Mouse (Mus musculus) heart, postnatal 0 days (tissue): ENCODE data around the gene Man2b2. TPM values are rescaled to one million over a fixed set of nuclear protein-coding genes. Genes with fewer than 3 reads are reported as not detected.

Source experiments
- ATAC-seq: fragments of 200-750 bp; cut with Nextera tagmentation; 2 replicates; pipeline ENCODE4 v1.8.0; 2017; ENCODE audit warnings: low read depth, moderate number of reproducible peaks, moderate library complexity; ENCODE audit not compliant: insufficient read depth
- DNase-seq: peaks from one replicate; pipeline ENCODE4 v3.0.0-alpha.2; 2016; ENCODE audit warnings: low spot score
- H3K27ac ChIP-seq: fragments of 300-500 bp; sonication (generic); 2 replicates; pipeline ENCODE4 v1.5.1; 2014; ENCODE audit warnings: low read depth, mild to moderate bottlenecking
- H3K27me3 ChIP-seq: fragments of 300-500 bp; sonication (generic); 2 replicates; pipeline ENCODE4 v1.6.1; 2014; ENCODE audit warnings: low read length, mixed read lengths; ENCODE audit not compliant: control insufficient read depth, insufficient read depth
- H3K36me3 ChIP-seq: fragments of 300-500 bp; sonication (generic); replicated peaks from 2 replicates; pipeline ENCODE4 v1.6.1; 2014; ENCODE audit warnings: low read length, mixed read lengths; ENCODE audit not compliant: control insufficient read depth, insufficient read depth
- H3K4me1 ChIP-seq: fragments of 300-500 bp; sonication (generic); 2 replicates; pipeline ENCODE4 v1.6.1; 2014; ENCODE audit warnings: antibody characterized with exemption; ENCODE audit not compliant: control insufficient read depth, insufficient read depth
- H3K4me2 ChIP-seq: fragments of 300-500 bp; sonication (generic); 2 replicates; pipeline ENCODE4 v1.6.1; 2014; ENCODE audit warnings: low read depth, mild to moderate bottlenecking, low read length, moderate library complexity
- H3K4me3 ChIP-seq: fragments of 300-500 bp; sonication (generic); 2 replicates; pipeline ENCODE4 v1.5.1; 2014; ENCODE audit warnings: low read depth, low read length
- H3K9ac ChIP-seq: fragments of 300-500 bp; sonication (generic); replicated peaks from 2 replicates; pipeline ENCODE4 v1.6.1; 2014; ENCODE audit warnings: low read depth, low read length, mixed read lengths
- H3K9me3 ChIP-seq: fragments of 300-500 bp; sonication (generic); replicated peaks from 2 replicates; pipeline ENCODE4 v1.6.1; 2016; ENCODE audit warnings: low read length; ENCODE audit not compliant: control insufficient read depth
- CTCF ChIP-seq: IDR thresholded peaks from 2 replicates; pipeline ENCODE4 v1.5.1; 2016; ENCODE audit warnings: antibody characterized with exemption, control low read depth, low read depth
- EP300 ChIP-seq: IDR thresholded peaks from 2 replicates; pipeline ENCODE4 v1.6.1; 2016; ENCODE audit warnings: antibody characterized with exemption, low read depth
- WGBS: fragments of 180-500 bp; shearing (Covaris S2); extraction: QIAGEN DNeasy Blood & Tissue Kit; methylation state at CpG from one replicate; pipeline ENCODE4 v1.1.7; 2014; 5-methylcytosine and 5-hydroxymethylcytosine counted together
- polyA plus RNA-seq: library from polyadenylated mRNA; unstranded; fragments of >200 nt; fragmentation: Nextera tagmentation; extraction: Ambion mirVana; gene quantifications from 2 replicates; pipeline ENCODE4 v1.2.1, GENCODE M21; 2015
- total RNA-seq: library from RNA; depleted of rRNA; stranded (reverse); fragments of >200 nt; gene quantifications from 2 replicates; pipeline ENCODE4 v1.2.3, GENCODE M21; 2014; ENCODE audit warnings: low replicate concordance; rRNA removed

Gene Man2b2
- total RNA-seq = 18.0 and 33.2 TPM in 2 replicates
- 10.0 and 11.0 TPM in 2 replicates for polyA plus RNA-seq

DNA sequence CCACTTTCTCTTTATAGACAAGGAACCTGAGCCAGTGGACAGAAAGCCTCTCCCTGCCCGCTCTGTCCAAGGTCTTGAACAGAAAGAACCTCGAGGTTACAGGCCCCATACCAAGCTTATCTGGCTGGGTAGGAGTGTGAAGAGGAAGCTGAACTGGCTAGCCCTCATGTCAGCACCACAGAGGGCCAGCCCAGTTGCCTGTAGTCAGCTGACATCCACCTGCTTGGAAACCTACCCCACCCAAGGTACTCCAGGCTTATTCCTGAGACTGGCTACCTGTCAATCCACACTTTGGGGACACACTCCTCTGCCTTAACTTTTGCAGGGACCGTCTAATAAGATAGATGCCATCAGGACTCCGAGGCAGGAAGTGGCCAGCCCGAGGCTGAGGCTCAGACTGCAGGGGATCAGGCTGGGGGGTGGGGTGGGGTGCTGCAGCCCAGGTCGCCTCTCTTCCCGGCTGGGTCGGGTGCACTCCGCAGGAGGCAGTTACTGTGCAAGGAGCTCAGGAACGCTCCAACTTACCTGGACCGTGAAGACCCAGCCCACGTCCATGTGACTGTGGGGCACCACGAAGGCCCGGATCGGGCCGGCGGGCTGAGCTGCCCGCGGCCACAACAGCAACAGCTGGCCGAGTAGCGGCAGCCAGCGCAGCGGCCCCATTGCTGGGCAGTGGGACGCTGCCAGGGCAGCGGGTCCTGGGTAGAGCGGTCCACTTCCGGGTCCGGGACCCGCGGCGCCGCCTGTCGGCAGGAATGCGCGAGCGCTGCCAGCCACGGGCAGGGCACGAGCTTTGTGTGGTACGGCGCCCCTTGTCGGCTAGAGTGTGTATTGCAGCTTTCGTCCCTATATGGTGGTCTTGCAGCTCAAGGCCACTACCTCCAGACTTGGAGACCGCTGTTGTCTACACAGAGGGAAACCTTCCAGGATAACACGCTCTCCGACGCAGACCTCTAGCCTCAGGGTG, at the start of gene Man2b2:
Gene Man2b2, minus strand, starts transcription at position 741 of the 967 bp plus-strand sequence.
- Histone ChIP-seq H3K36me3 (peaks cover 20% of the 10 kb centered on the region; the same call in 1 of the 2 replicates), H3K27ac (peak within 1 kb of the TSS; percentile 39), H3K4me3 (peak within 1 kb of the TSS; percentile 67), H3K4me1 (peaks cover 5% of the 10 kb centered on the region; the same call in 1 of the 2 replicates), H3K9ac (peak within 1 kb of the TSS; percentile 65), H3K9me3 (no peaks in the 10 kb centered on the region), H3K4me2 (peak within 1 kb of the TSS; percentile 89), H3K27me3 (0 out of 2 replicates have a peak, but pooled peaks cover 5% of the 10 kb centered on the region)
- peak; percentile 99 for TF ChIP-seq CTCF
- peak; percentile 50; the same call in 1 of the 2 replicates for TF ChIP-seq EP300
- DNase-seq (peak; percentile 53), ATAC-seq (peak; percentile 93)
- 2% methylated on average over 46 of the region's 46 CpGs for WGBS

DNA sequence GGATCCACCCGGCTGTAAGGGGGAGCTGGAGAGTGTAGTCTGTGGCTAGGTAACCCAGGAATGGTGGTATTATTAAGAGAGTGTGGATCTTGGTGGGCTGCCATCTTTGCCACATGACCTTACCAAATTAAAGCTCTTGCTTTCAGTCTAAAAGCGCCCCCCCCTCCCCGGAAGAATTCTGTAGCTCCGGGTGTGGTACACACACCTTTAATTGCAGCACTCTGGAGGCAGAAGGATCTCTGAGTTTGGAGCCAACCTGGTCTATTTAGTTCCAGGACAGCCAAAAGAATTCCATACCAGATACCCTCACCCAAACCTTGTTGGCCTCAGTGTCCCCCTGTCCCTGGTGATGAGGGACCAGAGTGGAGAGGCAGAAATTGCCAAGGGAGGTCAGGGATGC, 48.3 kb upstream of the Man2b2 start:
- Histone ChIP-seq H3K9me3 (no peaks in the 10 kb centered on the region), H3K27me3 (peaks cover 8% of the 10 kb centered on the region; the same call in 1 of the 2 replicates), H3K36me3 (no peaks in the 10 kb centered on the region), H3K9ac (no peak overlapping the region), H3K4me3 (no peak overlapping the region), H3K27ac (no peak overlapping the region), H3K4me2 (no peak overlapping the region), H3K4me1 (no peaks in the 10 kb centered on the region)
- WGBS = 83% methylated on average over 4 of the region's 4 CpGs
- DNase-seq (no peak), ATAC-seq (no peak)
- no peak for TF ChIP-seq CTCF
- TF ChIP-seq EP300 = no peak

DNA sequence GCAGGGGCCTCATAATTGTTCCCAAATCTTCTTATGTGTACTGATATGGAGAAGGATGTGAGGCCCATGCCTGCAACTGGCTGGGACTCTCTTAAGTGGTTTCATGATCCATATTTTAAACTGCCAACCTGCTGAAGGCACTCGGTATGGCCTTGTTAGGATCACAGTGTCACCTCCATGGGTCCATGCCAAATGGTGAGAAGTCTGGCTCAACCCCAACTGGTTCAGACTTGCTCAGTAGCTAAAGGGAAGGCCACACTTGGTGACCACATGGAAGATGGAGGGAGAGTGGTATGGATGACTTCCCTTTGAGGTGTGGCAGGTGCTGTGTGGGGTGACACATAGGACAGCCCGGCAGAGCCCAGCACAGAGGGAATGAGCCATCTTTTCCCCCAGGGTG, 47.2 kb upstream of the Man2b2 start:
- Histone ChIP-seq H3K4me1 (no peaks in the 10 kb centered on the region), H3K36me3 (no peaks in the 10 kb centered on the region), H3K9me3 (no peaks in the 10 kb centered on the region), H3K27ac (no peak overlapping the region), H3K4me3 (no peak overlapping the region), H3K4me2 (no peak overlapping the region), H3K9ac (no peak overlapping the region), H3K27me3 (peaks cover 10% of the 10 kb centered on the region)
- TF ChIP-seq EP300 = no peak
- no peak for DNase-seq
- 64% methylated on average over 2 of the region's 2 CpGs for WGBS
- ATAC-seq = no peak

DNA sequence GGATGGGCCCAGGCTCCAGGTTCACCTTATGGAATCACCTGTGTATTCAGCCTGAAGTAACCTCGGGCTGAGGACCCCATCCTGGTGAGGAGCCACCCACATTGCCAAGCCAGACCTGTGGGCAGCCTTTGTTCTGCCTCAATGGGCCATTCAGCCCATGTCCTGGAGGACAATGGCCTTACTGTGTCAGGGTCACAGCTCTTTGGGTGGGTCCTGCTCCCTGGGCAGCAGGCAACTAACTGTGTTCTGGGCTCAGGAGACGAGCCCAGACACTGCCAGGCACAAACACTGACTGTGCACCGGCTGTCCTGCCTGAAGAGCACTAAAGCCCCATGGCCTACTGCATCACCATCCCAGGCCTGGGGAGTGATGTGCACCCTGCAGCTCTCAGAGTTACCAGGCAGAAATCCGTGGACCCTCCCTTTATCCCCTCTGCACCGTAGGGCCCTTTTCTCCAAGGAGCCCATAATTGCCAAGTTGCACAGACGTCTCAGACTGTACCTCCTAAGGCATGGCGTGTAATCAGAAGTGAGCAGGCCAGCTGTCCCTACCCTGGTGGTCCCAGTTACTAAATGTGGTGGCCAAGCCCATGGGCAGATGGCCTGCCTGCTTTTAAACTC, 46.4 kb upstream of the Man2b2 start:
- Histone ChIP-seq H3K4me1 (no peaks in the 10 kb centered on the region), H3K27me3 (peaks cover 18% of the 10 kb centered on the region), H3K9ac (no peak overlapping the region), H3K4me3 (no peak overlapping the region), H3K27ac (no peak overlapping the region), H3K9me3 (no peaks in the 10 kb centered on the region), H3K4me2 (no peak overlapping the region), H3K36me3 (no peaks in the 10 kb centered on the region)
- TF ChIP-seq CTCF = no peak
- TF ChIP-seq EP300 = no peak
- WGBS = 65% methylated on average over 7 of the region's 7 CpGs
- ATAC-seq = no peak
- no peak for DNase-seq

DNA sequence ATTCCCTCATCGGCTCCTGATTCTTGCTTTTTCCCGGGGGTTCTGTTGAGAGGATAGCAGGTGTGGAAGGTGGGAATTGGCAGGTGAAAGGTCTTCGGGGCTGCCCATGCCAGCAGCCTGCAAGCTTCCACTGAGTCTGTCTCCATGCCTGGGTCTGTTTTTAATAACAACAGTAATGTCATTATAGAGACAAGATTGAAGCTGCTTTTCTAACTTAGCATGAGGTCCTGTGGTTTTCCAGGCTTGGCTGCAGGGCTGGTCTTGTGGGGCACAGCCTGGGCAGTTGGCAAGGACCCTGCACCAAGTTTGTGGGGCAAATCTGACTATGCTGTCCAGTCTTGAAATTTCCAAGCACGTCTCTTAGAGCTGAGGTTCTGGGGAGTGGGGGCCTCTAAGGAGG, 45.5 kb upstream of the Man2b2 start:
- no peak overlapping the region for H3K27ac ChIP-seq
- no peak for DNase-seq
- H3K4me2 ChIP-seq = no peak overlapping the region
- TF ChIP-seq EP300 (no peak), CTCF (no peak)
- no peaks in the 10 kb centered on the region for H3K9me3 ChIP-seq
- H3K9ac ChIP-seq = no peak overlapping the region
- H3K4me3 ChIP-seq = no peak overlapping the region
- peaks cover 27% of the 10 kb centered on the region for H3K27me3 ChIP-seq
- 62% methylated on average over 4 of the region's 4 CpGs for WGBS
- H3K36me3 ChIP-seq = no peaks in the 10 kb centered on the region
- ATAC-seq = no peak
- H3K4me1 ChIP-seq = no peaks in the 10 kb centered on the region
